Mouse (Mus musculus) hindbrain, embryonic 15.5 days (tissue): ENCODE results near the gene Zfp280c. TPM values are rescaled to one million over a fixed set of nuclear protein-coding genes. Genes with fewer than 3 reads are reported as not detected.

ENCODE experiments used
- ATAC-seq: fragments of 200-750 bp; cut with Nextera tagmentation; 2 replicates; pipeline ENCODE4 v1.8.0; 2017; ENCODE audit warnings: low read depth, moderate number of reproducible peaks, moderate TSS enrichment; ENCODE audit not compliant: low FRiP score
- H3K27ac ChIP-seq: fragments of 300-500 bp; sonication (generic); replicated peaks from 2 replicates; pipeline ENCODE4 v1.5.1; 2015; ENCODE audit warnings: mild to moderate bottlenecking, inconsistent platforms
- H3K27me3 ChIP-seq: fragments of 300-500 bp; sonication (generic); 2 replicates; pipeline ENCODE4 v1.6.1; 2015; ENCODE audit warnings: control low read depth, inconsistent platforms
- H3K36me3 ChIP-seq: fragments of 300-500 bp; sonication (generic); 2 replicates; pipeline ENCODE4 v1.6.1; 2015; ENCODE audit warnings: control low read depth, inconsistent platforms
- H3K4me1 ChIP-seq: fragments of 300-500 bp; sonication (generic); replicated peaks from 2 replicates; pipeline ENCODE4 v1.6.1; 2015; ENCODE audit warnings: control low read depth, inconsistent platforms
- H3K4me2 ChIP-seq: fragments of 300-500 bp; sonication (generic); 2 replicates; pipeline ENCODE4 v1.6.1; 2015; ENCODE audit warnings: moderate library complexity, mild to moderate bottlenecking, inconsistent platforms
- H3K4me3 ChIP-seq: fragments of 300-500 bp; sonication (generic); 2 replicates; pipeline ENCODE4 v1.5.1; 2015; ENCODE audit warnings: mild to moderate bottlenecking, inconsistent platforms
- H3K9ac ChIP-seq: fragments of 300-500 bp; sonication (generic); 2 replicates; pipeline ENCODE4 v1.6.1; 2015; ENCODE audit warnings: inconsistent platforms
- H3K9me3 ChIP-seq: fragments of 300-500 bp; sonication (generic); 2 replicates; pipeline ENCODE4 v1.6.1; 2016; ENCODE audit warnings: control low read depth, inconsistent platforms
- WGBS: fragments of 180-500 bp; shearing (Covaris S2); methylation state at CpG from one replicate; pipeline ENCODE4 v1.1.7; 2015; 5-methylcytosine and 5-hydroxymethylcytosine counted together
- polyA plus RNA-seq: library from polyadenylated mRNA; unstranded; fragments of >200 nt; fragmentation: Nextera tagmentation; extraction: Ambion mirVana; gene quantifications from 2 replicates; pipeline ENCODE4 v1.2.1, GENCODE M21; 2015

Gene Zfp280c
- polyA plus RNA-seq, result 7.7 and 9.9 TPM in 2 replicates

- Histone ChIP-seq H3K4me2 (peak within 1 kb of the TSS; percentile 54), H3K4me3 (peak within 1 kb of the TSS; percentile 71), H3K36me3 (0 out of 2 replicates have a peak, but pooled peaks cover 11% of the 10 kb centered on the region), H3K27ac (peak within 1 kb of the TSS; percentile 89), H3K4me1 (peaks cover 8% of the 10 kb centered on the region), H3K9ac (peak within 1 kb of the TSS; percentile 75), H3K27me3 (no peaks in the 10 kb centered on the region), H3K9me3 (no peaks in the 10 kb centered on the region)
- 22% methylated on average over 37 of the region's 45 CpGs for WGBS
- ATAC-seq, result peak; percentile 94
These were observed at the start of gene Zfp280c for GRCm38 (mm10) chrX:48594099-48594760. Zfp280c (minus strand) TSS chrX:48594504.

- no peaks in the 10 kb centered on the region for H3K4me1 ChIP-seq
- H3K9ac ChIP-seq, result no peak overlapping the region
- H3K27me3 ChIP-seq, result no peaks in the 10 kb centered on the region
- 61% methylated on average over 2 of the region's 2 CpGs for WGBS
- peaks cover 13% of the 10 kb centered on the region for H3K36me3 ChIP-seq
- H3K4me3 ChIP-seq, result no peak overlapping the region
- ATAC-seq, result no peak
- H3K9me3 ChIP-seq, result no peaks in the 10 kb centered on the region
- no peak overlapping the region for H3K27ac ChIP-seq
- H3K4me2 ChIP-seq, result no peak overlapping the region
These were observed 42.7 kb upstream of the Zfp280c start for GRCm38 (mm10) chrX:48637032-48637431.

- H3K9ac ChIP-seq, result peak overlapping the region; percentile 58
- H3K27me3 ChIP-seq, result no peaks in the 10 kb centered on the region
- ATAC-seq, result no peak
- 0 out of 2 replicates have a peak, but pooled peaks cover 8% of the 10 kb centered on the region for H3K4me1 ChIP-seq
- 25% methylated on average over 9 of the region's 9 CpGs for WGBS
- no peaks in the 10 kb centered on the region for H3K36me3 ChIP-seq
- H3K4me2 ChIP-seq, result peak overlapping the region; percentile 56
- H3K9me3 ChIP-seq, result no peaks in the 10 kb centered on the region
- H3K27ac ChIP-seq, result peak overlapping the region; percentile 91
- H3K4me3 ChIP-seq, result peak overlapping the region; percentile 61
These were observed 29.7 kb upstream of the Zfp280c start for GRCm38 (mm10) chrX:48624054-48624420.

- Histone ChIP-seq H3K9ac (peak within 1 kb of the TSS; percentile 58), H3K4me2 (peak within 1 kb of the TSS; percentile 56), H3K4me1 (0 out of 2 replicates have a peak, but pooled peaks cover 8% of the 10 kb centered on the region), H3K27ac (peak within 1 kb of the TSS; percentile 91), H3K9me3 (no peaks in the 10 kb centered on the region), H3K36me3 (no peaks in the 10 kb centered on the region), H3K4me3 (peak within 1 kb of the TSS; percentile 61), H3K27me3 (no peaks in the 10 kb centered on the region)
- peak; percentile 98 for ATAC-seq
- WGBS, result 19% methylated on average over 37 of the region's 38 CpGs
These were observed 29.2 kb upstream of the Zfp280c start, which contains the start of gene Slc25a14 for GRCm38 (mm10) chrX:48623379-48624053. Slc25a14 (plus strand) TSS chrX:48623413.

- H3K4me2 ChIP-seq, result peak overlapping the region; percentile 56
- H3K27me3 ChIP-seq, result no peaks in the 10 kb centered on the region
- WGBS, result 27% methylated on average over 4 of the region's 4 CpGs
- H3K9ac ChIP-seq, result peak overlapping the region; percentile 58
- no peaks in the 10 kb centered on the region for H3K9me3 ChIP-seq
- ATAC-seq, result 0 out of 2 replicates have a peak, but pooled peaks have one; percentile 13
- peak overlapping the region; percentile 61 for H3K4me3 ChIP-seq
- peak overlapping the region; percentile 91 for H3K27ac ChIP-seq
- H3K36me3 ChIP-seq, result no peaks in the 10 kb centered on the region
- 0 out of 2 replicates have a peak, but pooled peaks cover 8% of the 10 kb centered on the region for H3K4me1 ChIP-seq
These were observed 28.7 kb upstream of the Zfp280c start for GRCm38 (mm10) chrX:48623049-48623378.

GRCm38 (mm10) chrX:48604872-48605271, 10.6 kb upstream of the Zfp280c start:
- WGBS, result 54% methylated on average over 2 of the region's 2 CpGs
- Histone ChIP-seq H3K36me3 (no peaks in the 10 kb centered on the region), H3K9me3 (no peaks in the 10 kb centered on the region), H3K9ac (no peak overlapping the region), H3K4me2 (no peak overlapping the region), H3K4me1 (no peaks in the 10 kb centered on the region), H3K27me3 (no peaks in the 10 kb centered on the region), H3K4me3 (no peak overlapping the region), H3K27ac (no peak overlapping the region)
- ATAC-seq, result no peak

GRCm38 (mm10) chrX:48596906-48597305, 2.6 kb upstream of the Zfp280c start:
- WGBS, result 87% methylated on average over 5 of the region's 5 CpGs
- Histone ChIP-seq H3K9ac (no peak overlapping the region), H3K4me3 (no peak overlapping the region), H3K36me3 (no peaks in the 10 kb centered on the region), H3K27ac (no peak overlapping the region), H3K27me3 (no peaks in the 10 kb centered on the region), H3K4me1 (peaks cover 8% of the 10 kb centered on the region), H3K9me3 (no peaks in the 10 kb centered on the region), H3K4me2 (no peak overlapping the region)
- ATAC-seq, result no peak

- no peak for ATAC-seq
- Histone ChIP-seq H3K27ac (no peak overlapping the region), H3K4me2 (no peak overlapping the region), H3K36me3 (0 out of 2 replicates have a peak, but pooled peaks cover 1% of the 10 kb centered on the region), H3K9me3 (no peaks in the 10 kb centered on the region), H3K9ac (no peak overlapping the region), H3K27me3 (no peaks in the 10 kb centered on the region), H3K4me1 (peaks cover 8% of the 10 kb centered on the region), H3K4me3 (no peak overlapping the region)
- WGBS, result 83% methylated on average over 9 of the region's 9 CpGs
These were observed 1.7 kb upstream of the Zfp280c start for GRCm38 (mm10) chrX:48596053-48596452.

GRCm38 (mm10) chrX:48593721-48594098, 594 bp downstream of the Zfp280c start:
- ATAC-seq, result peak; percentile 46; the same call in 1 of the 2 replicates

GRCm38 (mm10) chrX:48583332-48583731, 11.0 kb downstream of the Zfp280c start:
- no peak for ATAC-seq
- H3K27me3 ChIP-seq, result no peaks in the 10 kb centered on the region
- H3K4me2 ChIP-seq, result no peak overlapping the region
- no peak overlapping the region for H3K9ac ChIP-seq
- H3K36me3 ChIP-seq, result peaks cover 9% of the 10 kb centered on the region; the same call in 1 of the 2 replicates
- H3K4me3 ChIP-seq, result no peak overlapping the region
- no peak overlapping the region for H3K27ac ChIP-seq
- H3K4me1 ChIP-seq, result no peaks in the 10 kb centered on the region
- H3K9me3 ChIP-seq, result no peaks in the 10 kb centered on the region

More at GRCm38 (mm10) chrX:48593721-48594098, 594 bp downstream of the Zfp280c start:
- Histone ChIP-seq H3K36me3 (0 out of 2 replicates have a peak, but pooled peaks cover 11% of the 10 kb centered on the region), H3K9me3 (no peaks in the 10 kb centered on the region), H3K27ac (peak overlapping the region; percentile 89), H3K4me3 (peak overlapping the region; percentile 71), H3K4me2 (peak overlapping the region; percentile 54), H3K4me1 (peaks cover 8% of the 10 kb centered on the region), H3K27me3 (no peaks in the 10 kb centered on the region), H3K9ac (peak overlapping the region; percentile 75)
- WGBS, result 24% methylated on average over 11 of the region's 15 CpGs

GRCm38 (mm10) chrX:48532175-48532574, 62.1 kb downstream of the Zfp280c start:
- H3K36me3 ChIP-seq, result no peaks in the 10 kb centered on the region
- H3K27me3 ChIP-seq, result no peaks in the 10 kb centered on the region
- H3K9ac ChIP-seq, result no peak overlapping the region
- H3K4me2 ChIP-seq, result no peak overlapping the region
- H3K9me3 ChIP-seq, result no peaks in the 10 kb centered on the region
- no peaks in the 10 kb centered on the region for H3K4me1 ChIP-seq
- no peak overlapping the region for H3K4me3 ChIP-seq
- ATAC-seq, result peak; percentile 54
- WGBS, result 39% methylated on average over 3 of the region's 3 CpGs
- no peak overlapping the region for H3K27ac ChIP-seq

GRCm38 (mm10) chrX:48526435-48526834, 67.9 kb downstream of the Zfp280c start:
- H3K4me2 ChIP-seq, result no peak overlapping the region
- H3K4me1 ChIP-seq, result peaks cover 21% of the 10 kb centered on the region
- H3K9ac ChIP-seq, result no peak overlapping the region
- no peaks in the 10 kb centered on the region for H3K36me3 ChIP-seq
- ATAC-seq, result no peak
- 89% methylated on average over 2 of the region's 3 CpGs for WGBS
- no peak overlapping the region for H3K27ac ChIP-seq
- no peaks in the 10 kb centered on the region for H3K9me3 ChIP-seq
- H3K4me3 ChIP-seq, result no peak overlapping the region
- no peaks in the 10 kb centered on the region for H3K27me3 ChIP-seq
